Mouse (Mus musculus) stomach, adult 2 months (tissue): ENCODE results near the gene Vmn2r38. TPM values are rescaled to one million over a fixed set of nuclear protein-coding genes. Genes with fewer than 3 reads are reported as not detected.

Source experiments
- polyA plus RNA-seq: library from polyadenylated mRNA; depleted of rRNA; stranded (reverse); fragments of >200 nt; gene quantifications from 2 replicates; pipeline ENCODE4 v1.2.3, GENCODE M21; 2012; rRNA removed

Gene Vmn2r38
- polyA plus RNA-seq: not detected in 2 replicates

GRCm38 (mm10) chr7:9097781-9098180 lies at the start of gene Vmn2r38:
Vmn2r38 (minus strand) TSS chr7:9097881.

GRCm38 (mm10) chr7:9030698-9031097 lies 67.0 kb downstream of the Vmn2r38 start, which contains the start of gene Vmn2r39:
Vmn2r39 (minus strand) TSS chr7:9030798.

Other genes with a start within 250 kb of the Vmn2r38 start
- not detected in 2 replicates for gene Vmn2r40, start 166.4 kb downstream of the Vmn2r38 start, polyA plus RNA-seq
- not detected in 2 replicates for gene Vmn2r39, start 67.1 kb downstream of the Vmn2r38 start, polyA plus RNA-seq
- gene Vmn2r37, start 125.8 kb upstream of the Vmn2r38 start, polyA plus RNA-seq: not detected in 2 replicates